Mouse (Mus musculus): ENCODE measurements around the gene Irf7. TPM values are rescaled to one million over a fixed set of nuclear protein-coding genes. Genes with fewer than 3 reads are reported as not detected.

Irf7 gene
- polyA plus RNA-seq, 1 experiment, result 5.6 TPM

- no peak for TF ChIP-seq CTCF (IDR thresholded peaks at IDR 0.05; ENCODE audit: borderline replicate concordance, insufficient read depth, low read depth, low read length)
- no peak for TF ChIP-seq POLR2A (IDR thresholded peaks at IDR 0.05; ENCODE audit: borderline replicate concordance, insufficient read depth, low read length)
- Histone ChIP-seq H3K4me3 (replicated peaks; ENCODE audit: insufficient read depth, low read depth, low read length) (peak overlapping the region; percentile 50), H3K27me3 (ENCODE audit: control insufficient read depth, insufficient read depth, low read length) (no peaks in the 10 kb centered on the region), H3K4me1 (ENCODE audit: control insufficient read depth, insufficient read depth, low read length) (peaks cover 8% of the 10 kb centered on the region; the same call in 1 of the 2 replicates), H3K27ac (ENCODE audit: insufficient read depth, low read length) (no peak overlapping the region)
- DNase-seq, result no peak
- WGBS, result 4% methylated on average over 8 of the region's 8 CpGs
These were observed 44.2 kb downstream of the Irf7 start for GRCm38 (mm10) chr7:141222126-141222467.

GRCm38 (mm10) chr7:141221249-141222125 is 44.8 kb downstream of the Irf7 start:
- TF ChIP-seq CTCF (IDR thresholded peaks at IDR 0.05; ENCODE audit: borderline replicate concordance, insufficient read depth, low read depth, low read length), result no peak
- DNase-seq, result peak; percentile 84 to 89
- 6% methylated on average over 44 of the region's 44 CpGs for WGBS
- Histone ChIP-seq H3K4me1 (ENCODE audit: control insufficient read depth, insufficient read depth, low read length) (peaks cover 8% of the 10 kb centered on the region; the same call in 1 of the 2 replicates), H3K27me3 (ENCODE audit: control insufficient read depth, insufficient read depth, low read length) (no peaks in the 10 kb centered on the region), H3K27ac (ENCODE audit: insufficient read depth, low read length) (no peak overlapping the region), H3K4me3 (replicated peaks; ENCODE audit: insufficient read depth, low read depth, low read length) (peak overlapping the region; percentile 50)

GRCm38 (mm10) chr7:141220377-141220776 is 45.9 kb downstream of the Irf7 start:
- H3K27me3 ChIP-seq (ENCODE audit: control insufficient read depth, insufficient read depth, low read length), result no peaks in the 10 kb centered on the region
- peaks cover 8% of the 10 kb centered on the region; the same call in 1 of the 2 replicates for H3K4me1 ChIP-seq (ENCODE audit: control insufficient read depth, insufficient read depth, low read length)
- no peak for DNase-seq
- TF ChIP-seq POLR2A (IDR thresholded peaks at IDR 0.05; ENCODE audit: borderline replicate concordance, insufficient read depth, low read length), result no peak
- no peak for TF ChIP-seq CTCF (IDR thresholded peaks at IDR 0.05; ENCODE audit: borderline replicate concordance, insufficient read depth, low read depth, low read length)
- WGBS, result 61% methylated on average over 1 of the region's 1 CpGs
- H3K4me3 ChIP-seq (replicated peaks; ENCODE audit: insufficient read depth, low read depth, low read length), result no peak overlapping the region
- H3K27ac ChIP-seq (ENCODE audit: insufficient read depth, low read length), result no peak overlapping the region

- TF ChIP-seq CTCF (IDR thresholded peaks at IDR 0.05; ENCODE audit: borderline replicate concordance, insufficient read depth, low read depth, low read length), result no peak
- no peak for TF ChIP-seq POLR2A (IDR thresholded peaks at IDR 0.05; ENCODE audit: borderline replicate concordance, insufficient read depth, low read length)
- WGBS, result 100% methylated on average over 1 of the region's 1 CpGs
These were observed 46.7 kb downstream of the Irf7 start for GRCm38 (mm10) chr7:141219558-141220099.

GRCm38 (mm10) chr7:141218557-141219133 is 47.6 kb downstream of the Irf7 start:
- TF ChIP-seq POLR2A (IDR thresholded peaks at IDR 0.05; ENCODE audit: borderline replicate concordance, insufficient read depth, low read length) (no peak), CTCF (IDR thresholded peaks at IDR 0.05; ENCODE audit: borderline replicate concordance, insufficient read depth, low read depth, low read length) (no peak)
- Histone ChIP-seq H3K4me1 (ENCODE audit: control insufficient read depth, insufficient read depth, low read length) (peaks cover 8% of the 10 kb centered on the region; the same call in 1 of the 2 replicates), H3K27ac (ENCODE audit: insufficient read depth, low read length) (no peak overlapping the region), H3K4me3 (replicated peaks; ENCODE audit: insufficient read depth, low read depth, low read length) (no peak overlapping the region), H3K27me3 (ENCODE audit: control insufficient read depth, insufficient read depth, low read length) (no peaks in the 10 kb centered on the region)
- no peak for DNase-seq
- WGBS, result 91% methylated on average over 5 of the region's 5 CpGs

More at GRCm38 (mm10) chr7:141219558-141220099, 46.7 kb downstream of the Irf7 start:
- no peak for DNase-seq
- Histone ChIP-seq H3K4me3 (replicated peaks; ENCODE audit: insufficient read depth, low read depth, low read length) (no peak overlapping the region), H3K4me1 (ENCODE audit: control insufficient read depth, insufficient read depth, low read length) (peaks cover 8% of the 10 kb centered on the region; the same call in 1 of the 2 replicates), H3K27me3 (ENCODE audit: control insufficient read depth, insufficient read depth, low read length) (no peaks in the 10 kb centered on the region), H3K27ac (ENCODE audit: insufficient read depth, low read length) (no peak overlapping the region)

GRCm38 (mm10) chr7:141218141-141218540 is 48.1 kb downstream of the Irf7 start:
- H3K27me3 ChIP-seq (ENCODE audit: control insufficient read depth, insufficient read depth, low read length), result no peaks in the 10 kb centered on the region
- no peak overlapping the region for H3K4me3 ChIP-seq (replicated peaks; ENCODE audit: insufficient read depth, low read depth, low read length)
- peaks cover 8% of the 10 kb centered on the region; the same call in 1 of the 2 replicates for H3K4me1 ChIP-seq (ENCODE audit: control insufficient read depth, insufficient read depth, low read length)
- 76% methylated on average over 3 of the region's 3 CpGs for WGBS
- no peak for DNase-seq
- TF ChIP-seq CTCF (IDR thresholded peaks at IDR 0.05; ENCODE audit: borderline replicate concordance, insufficient read depth, low read depth, low read length), result no peak
- H3K27ac ChIP-seq (ENCODE audit: insufficient read depth, low read length), result no peak overlapping the region

- 89% methylated on average over 17 of the region's 17 CpGs for WGBS
- DNase-seq, result no peak
- peaks cover 5% of the 10 kb centered on the region; the same call in 1 of the 2 replicates for H3K4me1 ChIP-seq (ENCODE audit: control insufficient read depth, insufficient read depth, low read length)
- no peak overlapping the region for H3K27ac ChIP-seq (ENCODE audit: insufficient read depth, low read length)
- TF ChIP-seq POLR2A (IDR thresholded peaks at IDR 0.05; ENCODE audit: borderline replicate concordance, insufficient read depth, low read length) (no peak), CTCF (IDR thresholded peaks at IDR 0.05; ENCODE audit: borderline replicate concordance, insufficient read depth, low read depth, low read length) (no peak)
- no peak overlapping the region for H3K4me3 ChIP-seq (replicated peaks; ENCODE audit: insufficient read depth, low read depth, low read length)
- H3K27me3 ChIP-seq (ENCODE audit: control insufficient read depth, insufficient read depth, low read length), result no peaks in the 10 kb centered on the region
These were observed 48.8 kb downstream of the Irf7 start for GRCm38 (mm10) chr7:141217343-141218013.

Data from cerebellum, adult 2 months (tissue).